Mouse (Mus musculus) midbrain, embryonic 12.5 days (tissue): ENCODE results near the gene Pqbp1. TPM values are rescaled to one million over a fixed set of nuclear protein-coding genes. Genes with fewer than 3 reads are reported as not detected.

Experiments
- polyA plus RNA-seq: library from polyadenylated mRNA; unstranded; fragments of >200 nt; fragmentation: Nextera tagmentation; extraction: Ambion mirVana; gene quantifications from 2 replicates; pipeline ENCODE4 v1.2.1, GENCODE M21; 2016

Pqbp1 gene
- polyA plus RNA-seq, 1 experiment from 2014 or later: 180 TPM

Other genes starting within 250 kb of the Pqbp1 start
- gene Prickle3, start 242.0 kb downstream of the Pqbp1 start, polyA plus RNA-seq: 2.6 and 2.7 TPM in 2 replicates
- gene Plp2, start 227.9 kb downstream of the Pqbp1 start, polyA plus RNA-seq: 29.2 and 33.2 TPM in 2 replicates
- 0.09 TPM in 1 of 2 replicates, not detected in the other for gene Magix, start 218.0 kb downstream of the Pqbp1 start, polyA plus RNA-seq
- 43.6 and 45.7 TPM in 2 replicates for gene Gpkow, start 202.1 kb downstream of the Pqbp1 start, polyA plus RNA-seq
- gene Wdr45, start 184.9 kb downstream of the Pqbp1 start, polyA plus RNA-seq: 26.4 and 27.0 TPM in 2 replicates
- not detected in 2 replicates for gene Gm45208, start 177.0 kb downstream of the Pqbp1 start, polyA plus RNA-seq
- gene Praf2, start 170.8 kb downstream of the Pqbp1 start, polyA plus RNA-seq: 88.8 and 89.2 TPM in 2 replicates
- 27.5 and 34.1 TPM in 2 replicates for gene Ccdc120, start 148.4 kb downstream of the Pqbp1 start, polyA plus RNA-seq
- 37.6 and 39.1 TPM in 2 replicates for gene Tfe3, start 136.7 kb downstream of the Pqbp1 start, polyA plus RNA-seq
- gene Gripap1, start 109.5 kb downstream of the Pqbp1 start, polyA plus RNA-seq: 78.3 and 80.8 TPM in 2 replicates
- 0.96 and 1.5 TPM in 2 replicates for gene Kcnd1, start 77.0 kb downstream of the Pqbp1 start, polyA plus RNA-seq
- 63.2 and 68.3 TPM in 2 replicates for gene Otud5, start 57.9 kb downstream of the Pqbp1 start, polyA plus RNA-seq
- 19.2 and 19.7 TPM in 2 replicates for gene Pim2, start 21.0 kb downstream of the Pqbp1 start, polyA plus RNA-seq
- gene Slc35a2, start 15.2 kb downstream of the Pqbp1 start, polyA plus RNA-seq: 31.0 and 31.4 TPM in 2 replicates
- gene Timm17b, start 88 bp upstream of the Pqbp1 start, polyA plus RNA-seq: 156 and 160 TPM in 2 replicates
- not detected in 2 replicates for gene Gm10491, start 8.6 kb upstream of the Pqbp1 start, polyA plus RNA-seq
- gene Gm10490, start 10.3 kb upstream of the Pqbp1 start, polyA plus RNA-seq: not detected in 2 replicates
- gene Pcsk1n, start 20.6 kb upstream of the Pqbp1 start, polyA plus RNA-seq: 77.5 and 87.2 TPM in 2 replicates
- gene Eras, start 29.3 kb upstream of the Pqbp1 start, polyA plus RNA-seq: not detected in 2 replicates
- gene Hdac6, start 48.6 kb upstream of the Pqbp1 start, polyA plus RNA-seq: 80.1 and 87.9 TPM in 2 replicates
- 1.5 TPM in 2 replicates for gene Gata1, start 78.8 kb upstream of the Pqbp1 start, polyA plus RNA-seq
- gene Glod5, start 119.2 kb upstream of the Pqbp1 start, polyA plus RNA-seq: not detected in 2 replicates
- gene Suv39h1, start 175.5 kb upstream of the Pqbp1 start, polyA plus RNA-seq: 68.5 and 70.3 TPM in 2 replicates
- gene Was, start 191.2 kb upstream of the Pqbp1 start, polyA plus RNA-seq: 0.22 and 0.26 TPM in 2 replicates
- gene Wdr13, start 233.6 kb upstream of the Pqbp1 start, polyA plus RNA-seq: 39.5 and 44.6 TPM in 2 replicates
- gene Rbm3, start 246.6 kb upstream of the Pqbp1 start, polyA plus RNA-seq: 397 and 431 TPM in 2 replicates